Mouse (Mus musculus) brain, embryonic 14.5 days (tissue): ENCODE data around the gene Pawr.

Experiments
- CTCF ChIP-seq: fragments of 200-500 bp; IDR thresholded peaks from 2 replicates; pipeline ENCODE4 v1.5.1; 2012; ENCODE audit warnings: inconsistent platforms, mild to moderate bottlenecking, moderate library complexity, borderline replicate concordance; ENCODE audit not compliant: insufficient read depth, insufficient read length; ENCODE audit errors: extremely low read depth
- POLR2A ChIP-seq: fragments of 200-500 bp; IDR thresholded peaks from 2 replicates; pipeline ENCODE4 v1.6.1; 2012; ENCODE audit warnings: mild to moderate bottlenecking, inconsistent platforms, borderline replicate concordance; ENCODE audit not compliant: poor library complexity, insufficient read depth, insufficient read length, severe bottlenecking; ENCODE audit errors: extremely low read depth

DNA sequence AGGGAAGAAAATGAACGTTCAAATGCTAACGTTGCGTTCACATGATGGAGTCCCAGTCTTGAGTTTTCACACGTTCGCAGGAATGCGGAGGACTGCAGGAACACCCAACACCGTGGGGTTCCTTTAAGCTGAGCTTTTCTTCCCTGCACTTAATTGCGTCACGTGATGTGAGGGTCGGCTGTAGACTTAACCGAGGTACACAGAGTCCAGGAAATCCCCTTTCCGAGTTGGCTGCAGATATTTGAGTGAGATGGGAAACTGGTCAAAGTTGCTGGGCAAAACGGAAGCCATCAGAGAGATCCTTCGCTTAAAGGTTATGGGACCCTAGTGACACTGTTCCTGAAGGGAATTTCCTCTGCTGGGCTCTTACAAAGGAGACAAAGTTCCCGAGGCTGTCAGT, 102.1 kb downstream of the Pawr start:
- TF ChIP-seq CTCF (no peak), POLR2A (no peak)
